ENCODE assay signal across 24 mouse cellular contexts in genomic region chr17:50013848-50014247, GRCm38 (mm10).
"Had no signal": no experiment of that assay in that cellular context is flagged by ENCODE, and none has a peak within 500 bp of the region (broad histone marks: within the 10 kb centered on the region; RNA-seq: fewer than 3 reads in every experiment).

No protein-coding gene starts in this region.

- H3K27ac ChIP-seq: hindbrain, embryonic 10.5 days; hindbrain, embryonic 12.5 days; hindbrain, embryonic 14.5 days; intestine, embryonic 15.5 days; layer of hippocampus, adult 2 months; left cerebral cortex, adult 2 months; limb, embryonic 10.5 days; limb, embryonic 12.5 days had no signal

- ATAC-seq: hindbrain, embryonic 16.5 days; inflammation-experienced regulatory T-cells, adult 6 months; intestine, embryonic 15.5 days; intestine, postnatal 0 days had no signal

- H3K36me3 ChIP-seq: hindbrain, embryonic 10.5 days; hindbrain, embryonic 12.5 days; intestine, embryonic 15.5 days; limb, embryonic 10.5 days; limb, embryonic 12.5 days; liver, embryonic 13.5 days had no signal

- DNase-seq: gastrocnemius, postnatal 14 days; gastrocnemius, postnatal 36 days; heart, postnatal 10 days; heart, postnatal 4 days; kidney, adult 18-20 months; kidney, adult 8-10 months; kidney, postnatal 10 days; kidney, postnatal 25 days; kidney, postnatal 4 days; liver; liver, embryonic 13.5 days had no signal

- H3K4me1 ChIP-seq: intestine, embryonic 15.5 days; limb, embryonic 12.5 days had no signal

- H3K9ac ChIP-seq: hindbrain, embryonic 12.5 days; hindbrain, embryonic 14.5 days; intestine, embryonic 15.5 days; limb, embryonic 12.5 days; liver, embryonic 13.5 days had no signal

- H3K4me2 ChIP-seq: heart, embryonic 11.5 days; hindbrain, embryonic 12.5 days; hindbrain, embryonic 14.5 days; intestine, embryonic 15.5 days; limb, embryonic 12.5 days; liver, embryonic 11.5 days; liver, embryonic 13.5 days had no signal

- H3K27me3 ChIP-seq: intestine, embryonic 15.5 days; limb, embryonic 12.5 days; liver, embryonic 13.5 days had no signal

- H3K9me3 ChIP-seq: hindbrain, embryonic 10.5 days; hindbrain, embryonic 12.5 days; intestine, embryonic 15.5 days; limb, embryonic 10.5 days; limb, embryonic 12.5 days; liver, embryonic 13.5 days had no signal

- H3K4me3 ChIP-seq: hindbrain, embryonic 10.5 days; hindbrain, embryonic 12.5 days; intestine, embryonic 15.5 days; layer of hippocampus, adult 2 months; left cerebral cortex, adult 2 months; limb, embryonic 10.5 days; limb, embryonic 12.5 days; liver, embryonic 13.5 days had no signal
